Mouse (Mus musculus): ENCODE results near the gene 6430571L13Rik. TPM values are rescaled to one million over a fixed set of nuclear protein-coding genes. Genes with fewer than 3 reads are reported as not detected.

6430571L13Rik gene
- polyA plus RNA-seq, 1 experiment from 2014 or later, result 0.14 TPM

- Histone ChIP-seq H3K4me1 (replicated peaks; ENCODE audit: control insufficient read depth, insufficient read depth, low read length) (peaks cover 6% of the 10 kb centered on the region; the same call in 1 of the 2 replicates), H3K4me3 (ENCODE audit: low read depth, low read length) (peak overlapping the region; percentile 51), H3K4me2 (replicated peaks; ENCODE audit: low read depth) (peak overlapping the region; percentile 73), H3K36me3 (ENCODE audit: control insufficient read depth, insufficient read depth) (peaks cover 18% of the 10 kb centered on the region), H3K27me3 (replicated peaks; ENCODE audit: control insufficient read depth, insufficient read depth, low read length) (no peaks in the 10 kb centered on the region), H3K9ac (ENCODE audit: low read depth, low read length) (peak overlapping the region; percentile 61), H3K27ac (ENCODE audit: low read depth, low read length) (peak overlapping the region; percentile 71), H3K9me3 (ENCODE audit: control insufficient read depth) (no peaks in the 10 kb centered on the region)
- ATAC-seq, result peak; percentile 93
- WGBS, result 0% methylated on average over 31 of the region's 31 CpGs
- TF ChIP-seq CTCF (IDR thresholded peaks at IDR 0.05; ENCODE audit: low read depth), result no peak
These were observed 43.9 kb upstream of the 6430571L13Rik start for GRCm38 (mm10) chr9:107296501-107296965.

GRCm38 (mm10) chr9:107297059-107297458 is 43.3 kb upstream of the 6430571L13Rik start:
- Histone ChIP-seq H3K36me3 (ENCODE audit: control insufficient read depth, insufficient read depth) (peaks cover 22% of the 10 kb centered on the region), H3K4me1 (replicated peaks; ENCODE audit: control insufficient read depth, insufficient read depth, low read length) (peaks cover 6% of the 10 kb centered on the region; the same call in 1 of the 2 replicates), H3K9me3 (ENCODE audit: control insufficient read depth) (no peaks in the 10 kb centered on the region), H3K4me2 (replicated peaks; ENCODE audit: low read depth) (peak overlapping the region; percentile 73), H3K27ac (ENCODE audit: low read depth, low read length) (peak overlapping the region; percentile 71), H3K9ac (ENCODE audit: low read depth, low read length) (peak overlapping the region; percentile 61), H3K27me3 (replicated peaks; ENCODE audit: control insufficient read depth, insufficient read depth, low read length) (no peaks in the 10 kb centered on the region), H3K4me3 (ENCODE audit: low read depth, low read length) (peak overlapping the region; percentile 51)
- ATAC-seq, result no peak; the same call in 1 of the 2 replicates
- 1% methylated on average over 16 of the region's 16 CpGs for WGBS
- TF ChIP-seq CTCF (IDR thresholded peaks at IDR 0.05; ENCODE audit: low read depth), result no peak

GRCm38 (mm10) chr9:107297658-107298057 is 42.7 kb upstream of the 6430571L13Rik start:
- TF ChIP-seq CTCF (IDR thresholded peaks at IDR 0.05; ENCODE audit: low read depth), result no peak
- peaks cover 6% of the 10 kb centered on the region; the same call in 1 of the 2 replicates for H3K4me1 ChIP-seq (replicated peaks; ENCODE audit: control insufficient read depth, insufficient read depth, low read length)
- H3K27me3 ChIP-seq (replicated peaks; ENCODE audit: control insufficient read depth, insufficient read depth, low read length), result no peaks in the 10 kb centered on the region
- peak overlapping the region; percentile 61; the same call in 1 of the 2 replicates for H3K9ac ChIP-seq (ENCODE audit: low read depth, low read length)
- no peaks in the 10 kb centered on the region for H3K9me3 ChIP-seq (ENCODE audit: control insufficient read depth)
- WGBS, result 61% methylated on average over 4 of the region's 4 CpGs
- H3K36me3 ChIP-seq (ENCODE audit: control insufficient read depth, insufficient read depth), result peaks cover 24% of the 10 kb centered on the region
- peak overlapping the region; percentile 71 for H3K27ac ChIP-seq (ENCODE audit: low read depth, low read length)
- H3K4me2 ChIP-seq (replicated peaks; ENCODE audit: low read depth), result peak overlapping the region; percentile 73
- H3K4me3 ChIP-seq (ENCODE audit: low read depth, low read length), result peak overlapping the region; percentile 51
- ATAC-seq, result no peak

- Histone ChIP-seq H3K4me3 (ENCODE audit: low read depth, low read length) (peak overlapping the region; percentile 51), H3K9me3 (ENCODE audit: control insufficient read depth) (no peaks in the 10 kb centered on the region), H3K27ac (ENCODE audit: low read depth, low read length) (peak overlapping the region; percentile 50), H3K9ac (ENCODE audit: low read depth, low read length) (no peak overlapping the region), H3K4me2 (replicated peaks; ENCODE audit: low read depth) (peak overlapping the region; percentile 73), H3K27me3 (replicated peaks; ENCODE audit: control insufficient read depth, insufficient read depth, low read length) (no peaks in the 10 kb centered on the region), H3K36me3 (ENCODE audit: control insufficient read depth, insufficient read depth) (peaks cover 30% of the 10 kb centered on the region), H3K4me1 (replicated peaks; ENCODE audit: control insufficient read depth, insufficient read depth, low read length) (peaks cover 6% of the 10 kb centered on the region; the same call in 1 of the 2 replicates)
- no peak for ATAC-seq
- TF ChIP-seq CTCF (IDR thresholded peaks at IDR 0.05; ENCODE audit: low read depth), result no peak
- 45% methylated on average over 8 of the region's 8 CpGs for WGBS
These were observed 42.2 kb upstream of the 6430571L13Rik start for GRCm38 (mm10) chr9:107298059-107298780.

- peak overlapping the region; percentile 50; the same call in 1 of the 2 replicates for H3K27ac ChIP-seq (ENCODE audit: low read depth, low read length)
- H3K9ac ChIP-seq (ENCODE audit: low read depth, low read length), result no peak overlapping the region
- 0 out of 2 replicates have a peak, but pooled peaks have one; percentile 17 for TF ChIP-seq CTCF (IDR thresholded peaks at IDR 0.05; ENCODE audit: low read depth)
These were observed 41.5 kb upstream of the 6430571L13Rik start for GRCm38 (mm10) chr9:107298876-107299275.

GRCm38 (mm10) chr9:107299783-107300182 is 40.6 kb upstream of the 6430571L13Rik start:
- no peak for TF ChIP-seq CTCF (IDR thresholded peaks at IDR 0.05; ENCODE audit: low read depth)
- WGBS, result 90% methylated on average over 7 of the region's 7 CpGs
- H3K4me2 ChIP-seq (replicated peaks; ENCODE audit: low read depth), result peak overlapping the region; percentile 73
- peaks cover 33% of the 10 kb centered on the region for H3K36me3 ChIP-seq (ENCODE audit: control insufficient read depth, insufficient read depth)
- H3K4me1 ChIP-seq (replicated peaks; ENCODE audit: control insufficient read depth, insufficient read depth, low read length), result peaks cover 6% of the 10 kb centered on the region; the same call in 1 of the 2 replicates
- no peak overlapping the region for H3K27ac ChIP-seq (ENCODE audit: low read depth, low read length)
- H3K27me3 ChIP-seq (replicated peaks; ENCODE audit: control insufficient read depth, insufficient read depth, low read length), result no peaks in the 10 kb centered on the region
- no peak for ATAC-seq
- no peak overlapping the region for H3K4me3 ChIP-seq (ENCODE audit: low read depth, low read length)
- H3K9me3 ChIP-seq (ENCODE audit: control insufficient read depth), result no peaks in the 10 kb centered on the region
- no peak overlapping the region for H3K9ac ChIP-seq (ENCODE audit: low read depth, low read length)

More at GRCm38 (mm10) chr9:107298876-107299275, 41.5 kb upstream of the 6430571L13Rik start:
- Histone ChIP-seq H3K9me3 (ENCODE audit: control insufficient read depth) (no peaks in the 10 kb centered on the region), H3K4me3 (ENCODE audit: low read depth, low read length) (peak overlapping the region; percentile 25), H3K4me1 (replicated peaks; ENCODE audit: control insufficient read depth, insufficient read depth, low read length) (peaks cover 6% of the 10 kb centered on the region; the same call in 1 of the 2 replicates), H3K27me3 (replicated peaks; ENCODE audit: control insufficient read depth, insufficient read depth, low read length) (no peaks in the 10 kb centered on the region), H3K36me3 (ENCODE audit: control insufficient read depth, insufficient read depth) (peaks cover 33% of the 10 kb centered on the region), H3K4me2 (replicated peaks; ENCODE audit: low read depth) (peak overlapping the region; percentile 73)
- 42% methylated on average over 6 of the region's 6 CpGs for WGBS
- no peak for ATAC-seq

Measured in intestine, postnatal 0 days (tissue).